Mouse (Mus musculus) lung, adult 18-20 months (tissue): ENCODE results near the gene Fam189a2.

ENCODE experiments used
- DNase-seq, 2 experiments: peaks; one replicate each; pipeline ENCODE4 v3.0.0; 2022; ENCODE audit warnings: mixed read lengths in 2 of 2

Gene Fam189a2

GRCm38 (mm10) chr19:23970374-23970773 is 60.4 kb downstream of the Fam189a2 start:
- no peak for DNase-seq

- DNase-seq, result no peak
These were observed 62.0 kb downstream of the Fam189a2 start for GRCm38 (mm10) chr19:23968862-23969225.

GRCm38 (mm10) chr19:23968125-23968861 is 62.5 kb downstream of the Fam189a2 start:
- DNase-seq, result peak; percentile 87 to 90

GRCm38 (mm10) chr19:23967156-23967555 is 63.7 kb downstream of the Fam189a2 start:
- peak; percentile 59 to 77 for DNase-seq

GRCm38 (mm10) chr19:23966376-23966775 is 64.4 kb downstream of the Fam189a2 start:
- DNase-seq, result no peak

GRCm38 (mm10) chr19:23964401-23964910 is 66.4 kb downstream of the Fam189a2 start:
- DNase-seq, result no peak

- peak; percentile 60 to 72 for DNase-seq
These were observed 69.3 kb downstream of the Fam189a2 start for GRCm38 (mm10) chr19:23961516-23961915.

GRCm38 (mm10) chr19:23960831-23961447 is 69.9 kb downstream of the Fam189a2 start:
- no peak for DNase-seq

- DNase-seq, result peak in 1 of 2 experiments; percentile 34
These were observed 70.5 kb downstream of the Fam189a2 start for GRCm38 (mm10) chr19:23960275-23960674.

GRCm38 (mm10) chr19:23959870-23960269 is 70.9 kb downstream of the Fam189a2 start:
- peak in 1 of 2 experiments; percentile 26 for DNase-seq

- peak in 1 of 2 experiments; percentile 12 for DNase-seq
These were observed 71.9 kb downstream of the Fam189a2 start for GRCm38 (mm10) chr19:23958925-23959324.

GRCm38 (mm10) chr19:23957563-23957962 is 73.3 kb downstream of the Fam189a2 start:
- DNase-seq, result peak; percentile 45 to 64

GRCm38 (mm10) chr19:23956299-23956975 is 74.4 kb downstream of the Fam189a2 start:
- peak in 1 of 2 experiments; percentile 37 for DNase-seq

- DNase-seq, result no peak
These were observed 75.4 kb downstream of the Fam189a2 start for GRCm38 (mm10) chr19:23955461-23955860.

- DNase-seq, result no peak
These were observed 82.4 kb downstream of the Fam189a2 start for GRCm38 (mm10) chr19:23948301-23949000.

- DNase-seq, result no peak
These were observed 82.9 kb downstream of the Fam189a2 start for GRCm38 (mm10) chr19:23947871-23948270.

GRCm38 (mm10) chr19:23946751-23947150 is 84.1 kb downstream of the Fam189a2 start:
- DNase-seq, result no peak

GRCm38 (mm10) chr19:23946026-23946685 is 84.7 kb downstream of the Fam189a2 start:
- no peak for DNase-seq

- no peak for DNase-seq
These were observed 87.9 kb downstream of the Fam189a2 start for GRCm38 (mm10) chr19:23942886-23943285.

GRCm38 (mm10) chr19:23941422-23941949 is 89.3 kb downstream of the Fam189a2 start:
- no peak for DNase-seq

- DNase-seq, result no peak
These were observed 100.0 kb downstream of the Fam189a2 start for GRCm38 (mm10) chr19:23930826-23931225.

- no peak for DNase-seq
These were observed 105.3 kb downstream of the Fam189a2 start for GRCm38 (mm10) chr19:23925541-23925940.
